Mouse (Mus musculus): ENCODE data around the gene Zkscan8.

GRCm38 (mm10) chr13:21559793-21560192 is 28.9 kb upstream of the Zkscan8 start, which contains the start of gene Olfr1535:
- TF ChIP-seq POLR2A (IDR thresholded peaks at IDR 0.05; ENCODE audit: low read depth, low read length) (no peak), CTCF (conservative IDR thresholded peaks at IDR 0.05; ENCODE audit: insufficient read depth, insufficient read length, low read depth, low read length) (no peak)
